Mouse (Mus musculus) urinary bladder, postnatal 4 days (tissue): Measurements from ENCODE around the gene Fbxo22.
"Not testable (repeated sequence)": the region's sequence is repeated elsewhere in the genome, so short reads cannot be mapped to it uniquely, and the experiment has no call there.

Source experiments
- DNase-seq, 2 experiments: peaks; one replicate each; pipeline ENCODE4 v3.0.0; 2021 to 2022; ENCODE audit warnings: low spot score in 2 of 2

The Fbxo22 gene

DNA sequence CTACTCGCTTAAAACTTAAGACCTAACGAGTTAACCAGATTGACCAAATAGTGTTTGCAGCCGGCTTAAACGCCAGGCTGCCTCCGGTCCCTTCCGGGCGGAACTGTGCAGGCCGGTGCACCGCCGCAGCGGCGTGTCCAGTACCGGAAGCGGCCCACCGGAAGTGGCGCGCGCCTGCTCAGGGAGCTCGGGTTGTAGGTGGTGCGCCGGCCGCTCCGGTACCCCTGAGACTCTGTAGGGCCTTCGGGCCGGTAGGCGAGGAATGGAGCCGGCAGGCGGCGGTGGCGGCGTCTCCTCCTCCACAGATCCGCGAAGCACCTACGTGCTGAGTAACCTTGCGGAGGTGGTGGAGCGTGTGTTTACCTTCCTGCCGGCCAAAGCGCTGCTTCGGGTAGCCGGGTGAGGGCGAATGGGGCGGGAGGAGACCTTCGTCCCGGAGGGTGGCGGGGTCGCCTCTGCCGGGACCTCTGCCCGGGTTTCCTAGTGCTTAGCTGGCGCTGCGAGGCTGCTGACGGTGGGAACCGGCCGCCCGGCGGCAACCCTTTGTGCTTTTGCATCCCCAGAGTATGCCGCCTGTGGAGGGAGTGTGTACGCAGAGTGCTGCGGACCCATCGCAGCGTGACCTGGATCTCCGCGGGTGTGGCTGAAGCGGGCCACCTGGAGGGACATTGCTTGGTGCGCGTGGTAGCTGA lies at the start of gene Fbxo22:
Gene Fbxo22, plus strand, starts transcription at position 136 of the 692 bp plus-strand sequence.
- DNase-seq: peak; percentile 82 to 88

DNA sequence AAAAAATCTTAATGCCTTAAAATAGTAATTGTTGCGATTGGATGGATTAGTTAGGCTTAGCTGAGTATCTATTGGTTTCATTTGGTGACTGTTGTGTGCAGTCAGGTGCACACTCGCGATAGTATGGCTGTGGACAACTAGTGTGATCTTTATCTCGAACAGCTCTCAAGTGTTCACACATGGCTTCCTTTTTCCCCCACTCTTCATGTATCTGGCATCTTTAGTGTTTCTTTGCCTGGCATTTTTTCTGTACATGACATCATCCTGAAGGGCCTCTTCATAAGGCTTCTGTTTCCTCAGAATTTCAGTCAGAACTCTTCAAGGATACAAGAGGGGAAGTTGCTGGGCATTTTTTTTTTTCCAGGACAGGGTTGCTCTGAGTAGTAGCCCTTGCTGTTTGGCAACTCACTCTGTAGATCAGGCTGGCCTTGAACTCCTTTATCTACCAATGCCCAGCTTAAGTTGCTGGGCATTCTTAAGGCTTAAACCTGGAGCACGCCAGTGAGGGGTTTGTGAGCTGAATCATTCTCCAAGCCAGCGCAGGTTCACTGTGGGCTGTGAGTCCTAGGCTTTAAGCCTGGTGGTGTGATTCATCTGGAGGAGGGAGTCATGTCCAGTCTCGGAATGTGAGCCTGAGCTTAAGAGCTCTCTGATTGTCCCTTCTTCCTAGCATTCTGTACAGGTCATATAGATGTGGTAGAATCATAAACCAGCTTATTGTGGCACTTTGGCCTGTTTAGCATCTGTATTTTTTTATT lies 37.9 kb upstream of the Fbxo22 start:
- DNase-seq: no peak

DNA sequence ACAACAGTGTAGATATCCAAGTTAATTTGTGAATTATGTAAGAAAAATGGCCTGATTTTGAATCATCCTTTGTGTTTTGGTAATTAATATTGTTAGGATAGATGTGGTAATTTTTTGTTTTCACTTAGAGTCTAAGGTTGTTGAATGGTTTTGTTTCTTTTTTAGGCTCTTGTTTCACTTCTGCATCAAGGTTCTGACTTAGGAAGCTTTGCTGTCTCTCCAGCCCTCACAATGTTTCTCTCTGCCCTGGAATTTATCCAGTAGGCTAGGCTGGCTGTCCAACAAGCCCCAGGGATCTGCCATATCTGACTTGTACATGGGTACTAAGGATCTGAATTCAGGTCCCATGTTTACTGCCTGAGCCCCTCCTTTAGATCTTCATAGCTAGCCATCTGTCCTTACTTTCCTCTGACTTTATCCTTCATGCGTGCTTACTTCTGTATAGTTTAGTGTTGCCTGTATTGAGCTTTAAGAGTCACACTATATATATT lies 36.5 kb upstream of the Fbxo22 start:
- no peak for DNase-seq

DNA sequence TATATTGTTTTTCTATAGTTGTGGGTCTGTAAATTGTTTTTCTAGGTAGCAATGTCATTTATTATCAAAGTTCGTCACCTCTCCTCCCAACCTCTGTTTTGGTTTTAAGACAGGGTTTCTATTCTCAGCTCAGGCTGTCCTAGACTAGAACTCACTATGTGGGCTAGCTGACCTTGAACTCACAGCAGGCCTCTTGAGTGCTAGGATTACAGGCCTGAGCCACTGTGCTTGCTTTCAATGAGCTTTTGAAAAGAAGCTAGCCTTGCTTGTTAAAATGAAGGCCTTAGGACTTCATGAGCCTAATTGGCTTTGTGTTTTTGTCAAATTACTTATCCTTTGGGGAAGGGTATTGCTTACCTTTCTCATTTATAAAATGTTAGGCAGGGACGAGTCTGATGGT lies 34.5 kb upstream of the Fbxo22 start:
- DNase-seq: no peak

DNA sequence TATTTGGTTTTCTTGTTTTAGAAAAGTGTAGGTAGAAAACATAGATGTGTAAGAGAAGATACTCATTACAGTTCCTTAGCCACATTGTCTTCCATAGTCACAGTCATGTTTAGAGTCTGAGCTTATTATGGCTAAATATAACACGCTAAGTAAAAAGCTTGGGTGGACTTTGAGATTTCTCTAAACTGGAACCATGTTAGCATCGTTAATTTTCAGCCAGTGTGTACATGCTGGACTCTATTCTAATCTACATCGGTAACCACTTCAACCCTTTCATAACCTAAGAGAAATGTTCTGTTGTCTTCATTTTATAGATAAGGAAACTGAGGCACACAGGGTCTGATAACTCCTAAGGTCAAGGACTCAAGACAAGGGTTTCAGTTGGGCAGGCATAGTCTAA lies 12.8 kb upstream of the Fbxo22 start:
- no peak for DNase-seq

DNA sequence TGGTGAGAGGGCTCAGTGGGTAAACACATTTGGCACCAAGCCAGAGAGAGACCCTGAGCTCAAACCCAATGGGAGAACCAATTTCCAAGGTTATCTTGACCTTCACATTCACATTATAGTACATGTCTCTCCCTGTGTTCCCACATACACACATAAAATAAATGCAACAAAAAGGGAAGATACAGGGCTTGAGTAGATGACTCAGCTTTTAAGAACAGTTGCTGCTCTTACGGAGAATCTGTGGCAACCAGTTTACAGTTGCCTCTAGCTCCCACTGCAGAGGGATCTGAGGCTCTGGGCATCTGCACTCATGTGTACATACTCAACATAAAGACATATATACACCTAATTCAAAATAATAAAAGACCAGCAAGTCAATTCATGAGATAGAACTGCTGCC lies 10.5 kb upstream of the Fbxo22 start:
- no peak for DNase-seq

DNA sequence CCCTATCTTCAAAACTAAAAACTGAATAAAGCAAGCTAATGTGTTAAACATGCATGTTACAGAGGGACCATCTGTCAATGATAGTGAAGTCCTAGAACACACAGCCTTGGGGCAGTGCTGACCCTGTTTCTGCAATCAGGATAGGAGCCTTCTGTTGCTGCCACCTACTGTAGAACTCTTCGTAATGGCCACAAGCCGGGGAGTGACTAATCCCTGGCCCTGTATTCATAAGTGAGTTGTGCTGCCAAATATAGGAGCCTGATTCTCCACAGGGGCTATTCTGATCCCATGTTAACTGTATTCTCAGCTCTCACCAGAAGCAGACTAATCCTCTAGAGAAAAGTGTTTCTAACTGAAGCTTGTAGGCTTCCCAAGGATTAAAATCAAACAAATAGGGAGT lies 9.4 kb upstream of the Fbxo22 start:
- no peak for DNase-seq

DNA sequence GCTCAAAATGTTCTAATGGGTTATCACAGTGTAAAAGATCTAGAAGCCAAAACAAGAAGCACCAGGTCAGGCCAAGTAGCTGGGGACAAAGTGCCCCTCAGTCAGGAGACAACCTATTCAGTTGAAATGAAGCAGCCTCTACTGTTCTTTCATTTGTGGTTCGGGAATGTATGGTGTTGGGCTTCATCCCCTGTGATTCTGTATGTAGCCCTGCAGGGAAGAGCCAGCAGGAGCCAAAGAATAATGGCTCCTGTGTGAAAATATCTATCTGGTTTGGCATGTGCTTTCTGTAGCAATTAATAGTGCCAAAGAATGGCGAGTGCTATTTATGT lies 301 bp upstream of the Fbxo22 start:
- no peak for DNase-seq

DNA sequence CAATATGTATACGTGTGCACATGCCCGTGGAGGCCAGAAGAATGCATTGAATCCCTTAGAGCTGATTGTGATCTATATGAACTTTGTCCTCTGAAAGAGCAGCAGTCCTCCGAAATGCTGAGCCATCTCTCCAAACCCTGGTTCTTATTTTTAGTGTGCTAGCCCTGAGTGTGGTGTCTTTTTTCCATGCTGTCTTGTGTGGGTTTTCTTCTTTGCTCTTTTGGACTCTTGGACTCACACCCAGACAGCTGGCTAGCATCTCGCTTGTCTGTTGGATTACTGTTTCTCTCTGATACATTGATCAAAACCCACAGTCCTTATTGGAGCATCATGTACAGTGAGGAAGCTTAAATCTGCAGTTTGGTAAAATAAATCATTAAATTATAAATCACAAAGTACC lies 2.9 kb downstream of the Fbxo22 start:
- DNase-seq: no peak

DNA sequence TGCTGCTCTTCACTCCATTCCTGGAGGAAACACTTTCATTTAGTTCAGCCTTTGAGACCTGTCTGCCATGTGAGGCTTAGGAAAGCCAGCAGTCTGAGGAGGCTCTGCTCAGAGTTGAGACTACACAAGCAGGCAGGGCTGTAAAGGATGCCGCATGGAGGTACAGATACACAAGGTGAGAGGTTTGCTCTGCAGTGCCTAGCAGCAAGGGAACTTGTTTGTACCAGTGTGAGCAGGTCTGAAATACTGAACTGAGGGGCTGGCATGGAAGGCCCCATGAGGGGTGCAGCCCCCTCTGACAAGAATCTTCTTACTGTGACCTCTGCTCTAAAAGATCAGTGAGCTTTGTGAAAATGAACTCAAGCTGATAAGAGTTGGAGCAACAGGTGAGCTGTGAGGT lies 4.7 kb downstream of the Fbxo22 start:
- no peak for DNase-seq

DNA sequence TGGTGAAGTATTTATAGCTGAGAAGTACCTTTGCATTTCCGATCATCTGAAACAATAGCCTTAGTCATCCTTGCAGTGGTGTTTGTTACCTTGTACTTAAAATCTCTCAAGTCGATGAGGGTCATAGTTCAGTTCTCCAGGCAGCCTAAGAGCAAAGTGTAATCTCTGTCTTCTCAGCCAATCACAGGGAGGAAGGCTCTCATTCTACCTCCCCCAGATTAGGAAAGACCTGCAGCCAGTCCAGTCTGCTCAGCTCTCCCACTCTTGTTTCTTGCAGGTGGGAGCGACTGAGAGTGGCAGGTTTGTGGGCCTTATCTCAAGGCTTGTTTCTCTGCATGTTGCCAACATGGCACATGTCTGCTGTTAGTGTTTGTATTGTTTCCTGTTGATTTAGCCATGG lies 6.3 kb downstream of the Fbxo22 start:
- DNase-seq: no peak

DNA sequence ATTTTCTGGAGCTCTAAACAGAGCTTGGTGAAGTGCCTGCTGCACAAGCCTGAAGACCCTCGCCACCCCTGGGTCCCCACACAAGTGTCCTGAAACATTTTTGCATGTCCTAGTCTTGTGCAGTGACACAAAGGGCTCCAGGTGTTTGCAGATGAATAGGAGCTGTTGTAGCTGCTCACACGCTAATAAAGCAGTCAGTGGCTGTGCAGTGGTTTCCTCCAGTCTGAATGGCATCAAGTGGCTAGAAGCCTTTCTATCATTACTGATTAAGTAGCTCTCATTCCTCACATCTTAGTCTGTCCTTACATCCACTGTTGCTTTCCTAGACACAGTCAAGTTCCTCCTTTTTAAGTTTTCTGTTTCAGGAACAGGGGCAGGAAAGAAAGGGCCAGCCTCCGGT lies 6.9 kb downstream of the Fbxo22 start:
- DNase-seq: no peak

DNA sequence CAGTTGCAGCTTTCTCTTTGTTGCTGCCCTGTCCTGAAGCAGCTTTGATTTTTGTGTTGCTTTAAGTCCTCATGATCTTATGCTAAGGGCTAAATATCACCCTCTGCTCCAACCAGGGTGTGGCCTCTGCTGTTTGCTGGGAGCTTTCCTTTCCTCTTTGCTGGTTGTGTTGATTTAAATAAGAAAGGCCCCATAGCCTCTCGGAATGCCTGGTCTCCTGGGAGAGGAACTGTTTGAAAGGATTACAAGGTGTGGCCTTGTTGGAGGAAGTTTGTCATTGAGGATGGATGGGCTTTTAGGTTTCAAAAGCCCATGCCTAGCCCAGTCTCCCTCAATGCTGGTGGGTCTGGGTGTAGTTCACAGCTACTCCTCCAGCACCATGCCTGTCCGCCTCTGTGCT lies 7.4 kb downstream of the Fbxo22 start:
- DNase-seq: no peak

DNA sequence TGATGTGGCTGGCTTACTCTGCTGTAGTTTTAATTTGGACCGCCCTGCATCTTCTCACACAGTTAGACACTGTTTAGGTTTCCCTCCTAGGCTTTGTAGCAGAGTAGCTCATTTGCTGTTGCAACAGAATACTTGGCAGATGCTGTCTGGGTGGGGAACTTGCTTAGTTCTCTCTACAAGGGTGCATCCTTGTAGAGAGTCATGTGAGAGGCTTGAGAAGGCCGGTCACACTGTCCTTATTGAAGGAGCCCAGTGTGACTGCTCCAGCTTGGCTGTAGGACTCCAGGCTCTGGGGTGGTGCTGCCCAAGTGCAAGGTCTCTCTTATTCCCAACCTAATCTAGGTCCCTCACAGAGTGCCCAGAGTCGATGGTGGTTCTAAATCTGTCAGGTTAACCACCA lies 8.7 kb downstream of the Fbxo22 start:
- DNase-seq: no peak

DNA sequence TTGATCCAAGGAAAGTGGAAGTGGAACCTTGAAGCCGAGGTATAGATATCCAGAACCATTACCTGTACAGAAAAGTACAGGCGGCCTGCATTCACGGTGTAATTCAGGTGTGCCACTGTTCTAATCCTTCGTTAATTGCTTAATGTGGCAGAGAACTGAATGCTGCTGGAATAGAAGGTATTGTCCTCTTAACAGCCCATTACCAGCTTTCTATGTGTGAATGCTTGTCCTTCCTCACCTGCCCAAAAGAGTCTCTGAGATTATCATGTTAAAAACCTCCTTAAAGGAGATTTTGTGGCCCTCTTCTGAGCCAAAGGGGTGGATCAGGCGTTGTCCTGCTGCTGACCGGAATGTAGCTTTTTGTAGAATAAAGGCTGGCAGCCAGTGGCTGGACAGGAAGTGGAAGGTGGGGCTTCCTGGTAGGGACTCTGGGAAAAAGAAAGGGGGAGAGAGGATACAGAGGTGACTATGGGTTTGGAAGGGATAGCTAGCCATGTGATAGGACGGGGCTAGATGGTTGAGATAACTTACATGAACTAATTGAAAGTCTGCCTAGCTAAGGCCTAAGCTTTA lies 16.5 kb downstream of the Fbxo22 start:
- no peak for DNase-seq

DNA sequence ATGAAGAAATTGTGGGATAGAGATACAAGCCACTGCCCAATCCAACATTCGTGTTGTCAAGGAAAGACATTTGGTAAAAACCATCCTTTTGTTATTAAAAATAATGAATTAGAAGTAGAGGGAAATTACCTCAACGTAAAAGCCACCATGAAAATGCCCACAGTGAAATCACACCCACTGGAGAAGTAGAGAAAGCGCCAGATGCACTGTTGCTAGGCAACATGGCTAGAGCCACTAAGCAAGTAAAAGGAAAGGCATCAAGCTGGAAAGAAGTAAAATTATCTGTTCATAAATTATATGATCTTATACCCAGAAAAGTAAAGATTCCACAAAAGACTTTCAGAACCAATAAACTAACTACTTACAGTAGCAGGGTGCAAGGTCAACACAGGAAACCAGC lies 17.5 kb downstream of the Fbxo22 start:
- no peak for DNase-seq

DNA sequence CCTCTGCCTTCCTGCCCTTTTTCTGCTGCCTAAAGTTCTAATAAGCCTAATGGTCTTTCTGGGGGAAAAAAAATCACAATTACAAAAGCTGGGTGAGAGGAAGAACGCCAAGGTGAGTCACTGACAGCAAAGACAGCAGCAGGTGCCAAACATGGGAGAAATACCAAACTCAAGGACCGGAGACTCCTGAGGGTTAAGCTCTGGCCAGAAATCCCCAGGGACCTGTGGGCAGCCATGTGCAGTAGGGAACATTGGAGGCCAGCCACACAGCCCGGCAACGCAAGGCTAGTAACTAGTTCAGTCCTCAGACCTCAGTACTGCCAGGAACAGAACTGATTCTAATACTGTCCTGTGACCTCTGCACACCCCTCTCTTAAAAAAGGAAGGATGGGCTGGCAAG lies 19.4 kb downstream of the Fbxo22 start:
- DNase-seq: no peak

DNA sequence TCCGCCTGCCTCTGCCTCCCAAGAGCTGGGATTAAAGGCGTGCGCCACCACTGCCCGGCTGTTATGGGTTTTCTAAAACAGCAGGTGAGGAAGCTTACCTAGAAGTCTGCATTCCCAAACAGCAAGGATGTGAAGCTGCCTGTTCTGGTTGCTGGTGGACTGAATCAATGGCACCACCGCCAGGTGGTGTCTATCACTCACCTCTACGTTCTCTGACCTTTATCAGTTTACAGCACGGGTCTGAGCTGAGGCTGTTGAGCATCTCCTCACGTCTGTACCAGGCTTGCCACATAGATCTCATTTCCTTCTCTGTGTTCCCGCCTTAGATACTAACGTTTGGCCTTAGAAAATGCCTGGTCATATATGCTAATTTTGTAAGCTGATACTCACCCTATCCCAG lies 20.3 kb downstream of the Fbxo22 start:
- DNase-seq: no peak

DNA sequence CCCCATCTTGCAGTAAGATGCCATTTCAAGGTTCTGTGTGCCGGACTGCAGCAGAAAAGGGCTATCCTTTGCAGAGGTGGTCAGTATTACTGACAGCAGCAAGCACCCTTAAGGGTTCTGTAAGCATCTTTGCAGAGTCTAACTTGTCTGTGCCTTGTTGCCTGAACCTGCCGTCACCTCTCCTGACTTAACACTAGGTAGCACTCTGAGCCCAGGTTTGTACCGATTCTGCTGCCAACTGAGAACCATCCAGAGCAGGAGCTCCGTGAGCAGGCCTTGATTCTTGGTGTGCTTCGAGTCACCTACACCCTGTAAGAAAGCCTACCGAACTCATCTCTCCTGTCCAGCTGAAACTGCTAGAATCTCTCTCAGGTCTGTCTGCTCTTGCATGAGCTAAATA lies 22.8 kb downstream of the Fbxo22 start:
- DNase-seq: no peak

DNA sequence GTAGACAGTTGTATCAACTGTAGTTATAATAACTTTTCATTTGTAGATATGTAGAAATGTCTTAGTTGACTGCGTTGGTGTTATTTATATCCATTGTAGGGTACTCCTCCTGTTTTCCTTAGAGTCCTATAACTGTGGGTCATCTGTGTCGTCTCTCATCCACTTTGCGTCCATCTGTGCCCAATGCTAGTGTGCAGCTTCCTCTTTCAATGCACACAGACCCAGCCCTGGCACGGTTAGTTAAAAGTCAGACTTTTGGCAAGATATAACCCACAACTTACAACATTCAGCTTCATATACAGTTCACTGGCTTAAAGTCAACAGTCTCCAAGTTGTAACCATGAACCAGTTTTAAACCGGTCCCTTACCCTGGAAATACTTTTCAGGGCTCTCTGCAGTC lies 23.4 kb downstream of the Fbxo22 start:
- DNase-seq: no peak

DNA sequence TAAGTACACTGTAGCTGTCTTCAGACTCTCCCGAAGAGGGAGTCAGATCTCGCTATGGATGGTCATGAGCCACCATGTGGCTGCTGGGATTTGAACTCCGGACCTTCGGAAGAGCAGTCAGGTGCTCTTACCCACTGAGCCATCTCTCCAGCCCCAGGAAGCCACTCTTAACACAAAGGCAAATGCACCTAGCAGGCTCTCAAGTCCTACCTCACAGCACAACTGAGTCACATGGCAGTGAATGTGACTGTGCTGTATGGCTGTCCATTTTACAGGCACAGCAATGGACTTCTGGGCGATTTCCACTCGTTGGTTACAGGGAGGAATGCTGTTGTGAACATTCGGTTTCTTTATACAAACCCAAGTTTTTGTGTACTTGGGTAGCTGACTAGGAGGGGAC lies 23.9 kb downstream of the Fbxo22 start:
- DNase-seq: no peak

DNA sequence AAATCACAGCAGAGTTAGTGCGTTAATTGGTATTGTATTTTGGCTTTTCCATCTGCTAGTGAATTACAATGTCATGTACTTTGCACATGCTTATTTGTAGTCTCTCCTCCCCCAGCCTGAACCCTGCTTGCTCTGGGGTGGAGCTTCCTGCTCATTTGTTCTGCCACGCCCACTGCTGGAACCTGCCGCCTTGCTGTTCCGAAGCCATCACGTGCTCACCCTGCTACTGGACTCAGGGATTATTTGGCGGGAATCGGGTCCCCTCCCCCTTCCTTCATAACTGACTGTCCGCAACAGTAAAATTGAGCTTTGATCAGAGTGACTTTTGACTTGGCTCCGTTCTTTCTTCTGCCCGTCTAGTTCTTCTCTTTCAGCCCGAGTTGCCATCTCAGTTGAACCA lies 24.4 kb downstream of the Fbxo22 start:
- not testable (repeated sequence) for DNase-seq
